Comparison of ENCODE assay signal across 29 mouse cellular contexts in genomic region chr5:38798910-38799309, GRCm38 (mm10).
A peak's percentile ranks its signal among the peaks of the same experiment; 100 is the strongest.
DNase-seq lines count a peak whose midpoint lies in the region; ATAC-seq and TF ChIP-seq lines count a peak whose summit lies in the region.
"Had no signal": no experiment of that assay in that cellular context is flagged by ENCODE, and none has a peak within 500 bp of the region (broad histone marks: within the 10 kb centered on the region; RNA-seq: fewer than 3 reads in every experiment).

No protein-coding gene starts in this region.

- no peak overlapping the region for H3K4me3 ChIP-seq in kidney, embryonic 15.5 days (replicated peaks)
- no peak overlapping the region for H3K4me3 ChIP-seq in limb, embryonic 10.5 days
- H3K4me3 ChIP-seq in limb, embryonic 14.5 days (replicated peaks; ENCODE audit: low read length) = no peak overlapping the region
- H3K4me3 ChIP-seq in heart, embryonic 11.5 days (ENCODE audit: low read depth, low read length) = no peak overlapping the region
- H3K4me3 ChIP-seq: embryonic facial prominence, embryonic 13.5 days; forebrain, embryonic 10.5 days; heart, embryonic 10.5 days; hindbrain, embryonic 12.5 days; layer of hippocampus, adult 2 months; liver, embryonic 12.5 days; midbrain, embryonic 12.5 days; myocyte; neural tube, embryonic 12.5 days had no signal

- no peak overlapping the region for H3K9ac ChIP-seq in kidney, embryonic 15.5 days
- no peak overlapping the region for H3K9ac ChIP-seq in limb, embryonic 14.5 days (ENCODE audit: low read depth, low read length, severe bottlenecking)
- H3K9ac ChIP-seq in heart, embryonic 11.5 days (ENCODE audit: low read depth, low read length) = no peak overlapping the region
- H3K9ac ChIP-seq: embryonic facial prominence, embryonic 13.5 days; forebrain, postnatal 0 days; hindbrain, embryonic 12.5 days; liver, embryonic 12.5 days; liver, postnatal 0 days; midbrain, embryonic 12.5 days; neural tube, embryonic 12.5 days had no signal

- peak; percentile 84 for ATAC-seq in kidney, embryonic 15.5 days (replicated peaks; ENCODE audit: low FRiP score)
- ATAC-seq in limb, embryonic 14.5 days (ENCODE audit: low FRiP score, low read depth) = peak; percentile 63; the same call in 1 of the 2 replicates
- no peak for ATAC-seq in heart, embryonic 11.5 days (replicated peaks; ENCODE audit: insufficient number of reproducible peaks, low FRiP score, low TSS enrichment)
- ATAC-seq: CD4-positive, CD25-positive, alpha-beta regulatory T cell, adult 4 months; forebrain, postnatal 0 days; intestine, postnatal 0 days; liver, embryonic 12.5 days; liver, postnatal 0 days had no signal

- H3K4me1 ChIP-seq in kidney, embryonic 15.5 days = 0 out of 2 replicates have a peak, but pooled peaks cover 6% of the 10 kb centered on the region
- H3K4me1 ChIP-seq in limb, embryonic 10.5 days = peaks cover 18% of the 10 kb centered on the region
- H3K4me1 ChIP-seq in limb, embryonic 14.5 days (ENCODE audit: control insufficient read depth, insufficient read depth, low read length) = peaks cover 8% of the 10 kb centered on the region
- H3K4me1 ChIP-seq in heart, embryonic 11.5 days (ENCODE audit: control insufficient read depth, insufficient read depth, low read length) = no peaks in the 10 kb centered on the region
- H3K4me1 ChIP-seq: embryonic facial prominence, embryonic 13.5 days; heart, embryonic 10.5 days; liver, embryonic 12.5 days; midbrain, embryonic 12.5 days; neural tube, embryonic 12.5 days had no signal

- no peak overlapping the region for H3K4me2 ChIP-seq in kidney, embryonic 15.5 days
- H3K4me2 ChIP-seq in limb, embryonic 14.5 days (replicated peaks; ENCODE audit: low read depth, low read length, severe bottlenecking) = no peak overlapping the region
- H3K4me2 ChIP-seq in heart, embryonic 11.5 days = no peak overlapping the region
- H3K4me2 ChIP-seq: embryonic facial prominence, embryonic 13.5 days; hindbrain, embryonic 12.5 days; liver, embryonic 12.5 days; midbrain, embryonic 12.5 days; neural tube, embryonic 12.5 days had no signal

- TF ChIP-seq POLR2A in limb, embryonic 14.5 days (IDR thresholded peaks at IDR 0.05; ENCODE audit: borderline replicate concordance, extremely low read depth, insufficient read depth, insufficient read length) = no peak

- H3K36me3 ChIP-seq in kidney, embryonic 15.5 days = no peaks in the 10 kb centered on the region
- no peaks in the 10 kb centered on the region for H3K36me3 ChIP-seq in limb, embryonic 10.5 days
- no peaks in the 10 kb centered on the region for H3K36me3 ChIP-seq in limb, embryonic 14.5 days (ENCODE audit: control insufficient read depth, insufficient read depth, low read length)
- H3K36me3 ChIP-seq in heart, embryonic 11.5 days (ENCODE audit: control insufficient read depth, insufficient read depth, low read length) = no peaks in the 10 kb centered on the region
- H3K36me3 ChIP-seq: embryonic facial prominence, embryonic 13.5 days; forebrain, embryonic 10.5 days; heart, embryonic 10.5 days; hindbrain, embryonic 12.5 days; liver, embryonic 12.5 days; midbrain, embryonic 12.5 days; neural tube, embryonic 12.5 days had no signal

- 0 out of 2 replicates have a peak overlapping the region, but pooled peaks have one; percentile 1 for H3K27ac ChIP-seq in kidney, embryonic 15.5 days
- peak overlapping the region; percentile 56; the same call in 1 of the 2 replicates for H3K27ac ChIP-seq in limb, embryonic 10.5 days
- H3K27ac ChIP-seq in limb, embryonic 14.5 days (replicated peaks; ENCODE audit: low read depth, low read length) = no peak overlapping the region
- no peak overlapping the region for H3K27ac ChIP-seq in heart, embryonic 11.5 days (ENCODE audit: low read depth, low read length)
- H3K27ac ChIP-seq: embryonic facial prominence, embryonic 13.5 days; forebrain, embryonic 10.5 days; heart, embryonic 10.5 days; hindbrain, embryonic 12.5 days; layer of hippocampus, adult 2 months; liver, embryonic 12.5 days; midbrain, embryonic 12.5 days; neural tube, embryonic 12.5 days had no signal

- peak; percentile 17 to 19 for DNase-seq in adrenal gland, postnatal 36 days
- no peak for DNase-seq in adrenal gland, postnatal 4 days (ENCODE audit: low spot score in 2 of 2)
- no peak for DNase-seq in kidney, postnatal 36 days
- DNase-seq in limb, embryonic 10.5 days (ENCODE audit: low spot score) = peak; percentile 41
- DNase-seq in limb, embryonic 14.5 days (ENCODE audit: low spot score) = peak; percentile 51
- DNase-seq: cerebellum, adult 2 months; cerebellum, postnatal 14 days; forebrain, postnatal 0 days; gastrocnemius, postnatal 14 days; heart, postnatal 36 days; kidney, postnatal 14 days; liver, postnatal 0 days; lung, postnatal 36 days; right cerebral cortex, adult 18-20 months; thymus, adult 2 months; thymus, postnatal 36 days had no signal

- H3K9me3 ChIP-seq in kidney, embryonic 15.5 days (replicated peaks) = no peaks in the 10 kb centered on the region
- H3K9me3 ChIP-seq in limb, embryonic 10.5 days (replicated peaks) = no peaks in the 10 kb centered on the region
- H3K9me3 ChIP-seq in limb, embryonic 14.5 days (ENCODE audit: control insufficient read depth, low read length) = no peaks in the 10 kb centered on the region
- no peaks in the 10 kb centered on the region for H3K9me3 ChIP-seq in heart, embryonic 11.5 days (replicated peaks; ENCODE audit: control insufficient read depth, low read length)
- H3K9me3 ChIP-seq: embryonic facial prominence, embryonic 13.5 days; forebrain, embryonic 10.5 days; heart, embryonic 10.5 days; hindbrain, embryonic 12.5 days; liver, embryonic 12.5 days; midbrain, embryonic 12.5 days; neural tube, embryonic 12.5 days had no signal

- WGBS in kidney, embryonic 15.5 days = 30% methylated on average over 7 of the region's 7 CpGs
- WGBS in limb, embryonic 10.5 days = 34% methylated on average over 7 of the region's 7 CpGs
- 16% methylated on average over 7 of the region's 7 CpGs for WGBS in limb, embryonic 14.5 days
- 80% methylated on average over 7 of the region's 7 CpGs for WGBS in heart, embryonic 11.5 days (ENCODE audit: insufficient replicate concordance)

- H3K27me3 ChIP-seq in kidney, embryonic 15.5 days = no peaks in the 10 kb centered on the region
- peaks cover 25% of the 10 kb centered on the region; the same call in 1 of the 2 replicates for H3K27me3 ChIP-seq in limb, embryonic 10.5 days (ENCODE audit: low read depth, poor library complexity, severe bottlenecking)
- no peaks in the 10 kb centered on the region for H3K27me3 ChIP-seq in limb, embryonic 14.5 days (ENCODE audit: control insufficient read depth, insufficient read depth, low read length)
- no peaks in the 10 kb centered on the region for H3K27me3 ChIP-seq in heart, embryonic 11.5 days (ENCODE audit: control insufficient read depth, insufficient read depth, low read length)
- H3K27me3 ChIP-seq: embryonic facial prominence, embryonic 13.5 days; hindbrain, embryonic 12.5 days; liver, embryonic 12.5 days; midbrain, embryonic 12.5 days; neural tube, embryonic 12.5 days had no signal

Comparison
In these comparisons a context has a peak if more than half of its experiments do, and no peak if none do; other contexts are left out.
1. DNase-seq: peak in adrenal gland, postnatal 36 days (2 of 2), limb, embryonic 10.5 days (single experiment) and limb, embryonic 14.5 days (single experiment); none in adrenal gland, postnatal 4 days (0 of 2) and kidney, postnatal 36 days (0 of 2).
2. H3K27ac ChIP-seq: peak in kidney, embryonic 15.5 days (single experiment) and limb, embryonic 10.5 days (single experiment); none in limb, embryonic 14.5 days (single experiment) and heart, embryonic 11.5 days (single experiment).